Comparison of ENCODE assay signal across 7 mouse cellular contexts in genomic region chr9:55546176-55547010, GRCm38 (mm10). TPM values are rescaled to one million over a fixed set of nuclear protein-coding genes. Genes with fewer than 3 reads are reported as not detected.
DNase-seq lines count a peak whose midpoint lies in the region; ATAC-seq lines count a peak whose summit lies in the region.

No protein-coding gene starts in this region.

- peak overlapping the region; percentile 36 for H3K4me3 ChIP-seq in brown adipose tissue, adult 24 weeks (ENCODE audit: insufficient read depth, low read depth, low read length)
- peak overlapping the region; percentile 20 for H3K4me3 ChIP-seq in intestine, embryonic 14.5 days (ENCODE audit: low read depth, low read length)
- peak overlapping the region; percentile 35 for H3K4me3 ChIP-seq in liver, embryonic 13.5 days (replicated peaks)
- H3K4me3 ChIP-seq in neural tube, embryonic 12.5 days = peak overlapping the region; percentile 17

- H3K4me1 ChIP-seq in brown adipose tissue, adult 24 weeks (ENCODE audit: control insufficient read depth, insufficient read depth, insufficient read length, low read length) = peaks cover 11% of the 10 kb centered on the region
- H3K4me1 ChIP-seq in intestine, embryonic 14.5 days (replicated peaks; ENCODE audit: control insufficient read depth, insufficient read depth, low read length) = peaks cover 24% of the 10 kb centered on the region
- H3K4me1 ChIP-seq in liver, embryonic 13.5 days (replicated peaks) = peaks cover 31% of the 10 kb centered on the region
- peaks cover 33% of the 10 kb centered on the region for H3K4me1 ChIP-seq in neural tube, embryonic 12.5 days

- no peak overlapping the region for H3K27ac ChIP-seq in brown adipose tissue, adult 24 weeks (replicated peaks; ENCODE audit: low read depth, low read length)
- H3K27ac ChIP-seq in intestine, embryonic 14.5 days (ENCODE audit: low read depth) = no peak overlapping the region
- no peak overlapping the region for H3K27ac ChIP-seq in liver, embryonic 13.5 days
- no peak overlapping the region for H3K27ac ChIP-seq in neural tube, embryonic 12.5 days

- 15% methylated on average over 63 of the region's 63 CpGs for WGBS in intestine, embryonic 14.5 days
- 3% methylated on average over 63 of the region's 63 CpGs for WGBS in liver, embryonic 13.5 days (ENCODE audit: insufficient replicate concordance)
- WGBS in neural tube, embryonic 12.5 days = 2% methylated on average over 63 of the region's 63 CpGs

- H3K9me3 ChIP-seq in intestine, embryonic 14.5 days (ENCODE audit: control insufficient read depth, low read length) = no peaks in the 10 kb centered on the region
- H3K9me3 ChIP-seq in liver, embryonic 13.5 days (replicated peaks) = peaks cover 6% of the 10 kb centered on the region; the same call in 1 of the 2 replicates
- no peaks in the 10 kb centered on the region for H3K9me3 ChIP-seq in neural tube, embryonic 12.5 days

- H3K4me2 ChIP-seq in intestine, embryonic 14.5 days (ENCODE audit: low read length) = peak overlapping the region; percentile 70
- peak overlapping the region; percentile 56 for H3K4me2 ChIP-seq in liver, embryonic 13.5 days
- peak overlapping the region; percentile 45 for H3K4me2 ChIP-seq in neural tube, embryonic 12.5 days (replicated peaks)

- DNase-seq in R1 (ENCODE audit: low read depth, low spot score) = peak; percentile 74
- DNase-seq in gastrocnemius, adult 8-10 months (ENCODE audit: low spot score in 2 of 2) = peak; percentile 4 to 34
- DNase-seq in intestine, embryonic 14.5 days (ENCODE audit: low spot score) = peak; percentile 76
- DNase-seq in liver, embryonic 13.5 days = peak; percentile 34
- peak; percentile 42 for DNase-seq in yolk sac, embryonic 10.5 days (ENCODE audit: low spot score)

- H3K27me3 ChIP-seq in intestine, embryonic 14.5 days (replicated peaks; ENCODE audit: control insufficient read depth, insufficient read depth, low read length) = peaks cover 75% of the 10 kb centered on the region
- peaks cover 87% of the 10 kb centered on the region for H3K27me3 ChIP-seq in liver, embryonic 13.5 days
- peaks cover 93% of the 10 kb centered on the region for H3K27me3 ChIP-seq in neural tube, embryonic 12.5 days (replicated peaks)

- peak; percentile 29; the same call in 1 of the 2 replicates for ATAC-seq in intestine, embryonic 14.5 days (replicated peaks; ENCODE audit: low FRiP score, low TSS enrichment, low read depth)
- ATAC-seq in liver, embryonic 13.5 days (ENCODE audit: low read depth) = peak; percentile 64; the same call in 1 of the 2 replicates
- ATAC-seq in neural tube, embryonic 12.5 days (ENCODE audit: low FRiP score, low read depth) = peak; percentile 23; the same call in 1 of the 2 replicates

- no peak overlapping the region for H3K9ac ChIP-seq in intestine, embryonic 14.5 days (ENCODE audit: low read length)
- no peak overlapping the region for H3K9ac ChIP-seq in liver, embryonic 13.5 days
- no peak overlapping the region for H3K9ac ChIP-seq in neural tube, embryonic 12.5 days

- no peaks in the 10 kb centered on the region for H3K36me3 ChIP-seq in intestine, embryonic 14.5 days (ENCODE audit: control insufficient read depth, insufficient read depth, low read length)
- H3K36me3 ChIP-seq in liver, embryonic 13.5 days = no peaks in the 10 kb centered on the region
- H3K36me3 ChIP-seq in neural tube, embryonic 12.5 days = no peaks in the 10 kb centered on the region

RNA-seq across cellular contexts. Expression of gene Isl2, which starts 7.9 kb away (rescaled TPM):
- polyA plus RNA-seq in brown adipose tissue, adult 24 weeks (2012; ENCODE audit: insufficient read depth, insufficient read length, missing spikeins) = not detected in 2 replicates
- total RNA-seq in gastrocnemius, adult 8-10 months (2022) = under 1 TPM in 1 of 4 experiments, not detected in 3; 0.41 TPM
- polyA plus RNA-seq in intestine, embryonic 14.5 days (2014; fragmentation: Nextera tagmentation; extraction: Ambion mirVana) = 6.1 and 6.7 TPM in 2 replicates
- 0.28 and 0.29 TPM in 2 replicates for polyA plus RNA-seq in liver, embryonic 13.5 days (2015; fragmentation: Nextera tagmentation; extraction: Ambion mirVana)
- polyA plus RNA-seq in neural tube, embryonic 12.5 days (2016; fragmentation: Nextera tagmentation; extraction: Ambion mirVana) = 46.4 and 62.5 TPM in 2 replicates

RNA-seq across cellular contexts. Expression of gene Etfa, which starts 34.4 kb away (rescaled TPM):
- polyA plus RNA-seq in brown adipose tissue, adult 24 weeks (2012; ENCODE audit: insufficient read depth, insufficient read length, missing spikeins) = 1,767 and 2,276 TPM in 2 replicates
- 100 to 1,000 TPM; 216 to 259 (median 240) TPM for total RNA-seq in gastrocnemius, adult 8-10 months (2022)
- polyA plus RNA-seq in intestine, embryonic 14.5 days (2014; fragmentation: Nextera tagmentation; extraction: Ambion mirVana) = 222 and 225 TPM in 2 replicates
- 173 and 203 TPM in 2 replicates for polyA plus RNA-seq in liver, embryonic 13.5 days (2015; fragmentation: Nextera tagmentation; extraction: Ambion mirVana)
- polyA plus RNA-seq in neural tube, embryonic 12.5 days (2016; fragmentation: Nextera tagmentation; extraction: Ambion mirVana) = 120 and 124 TPM in 2 replicates

Comparison
In these comparisons a context has a peak if more than half of its experiments do, and no peak if none do; other contexts are left out.
1. DNase-seq: peak in every context shown above with its lines; median percentile 76 in intestine, embryonic 14.5 days; 74 in R1; 42 in yolk sac, embryonic 10.5 days; 34 in liver, embryonic 13.5 days; 19 in gastrocnemius, adult 8-10 months.